Mouse (Mus musculus): ENCODE measurements around the gene Rsph3b.

- TF ChIP-seq ZNF384 (IDR thresholded peaks at IDR 0.05; ENCODE audit: low read depth, low read length) = no peak
- TF ChIP-seq HCFC1 (IDR thresholded peaks at IDR 0.05; ENCODE audit: borderline replicate concordance, insufficient read depth, low read length) = no peak
- TF ChIP-seq MAFK (IDR thresholded peaks at IDR 0.05; ENCODE audit: insufficient read depth, low read depth, low read length) = no peak
- TF ChIP-seq CHD2 (IDR thresholded peaks at IDR 0.05; ENCODE audit: low read depth, low read length) = no peak
Measured at GRCm38 (mm10) chr17:6868810-6869209, 79.7 kb downstream of the Rsph3b start.
